Mouse (Mus musculus): Measurements from ENCODE around the gene Phf5a. TPM values are rescaled to one million over a fixed set of nuclear protein-coding genes. Genes with fewer than 3 reads are reported as not detected.

Gene Phf5a
- polyA plus RNA-seq, 1 experiment from 2014 or later: 123 TPM

GRCm38 (mm10) chr15:81839634-81840033, 32.1 kb downstream of the Phf5a start:
- Histone ChIP-seq H3K9ac (no peak overlapping the region), H3K9me3 (no peaks in the 10 kb centered on the region), H3K36me3 (no peaks in the 10 kb centered on the region), H3K27me3 (peaks cover 30% of the 10 kb centered on the region; the same call in 1 of the 2 replicates), H3K4me1 (replicated peaks) (peaks cover 20% of the 10 kb centered on the region), H3K4me3 (no peak overlapping the region), H3K4me2 (no peak overlapping the region), H3K27ac (no peak overlapping the region)
- peak; percentile 72; the same call in 1 of the 2 replicates for ATAC-seq (ENCODE audit: low FRiP score)
- WGBS: 74% methylated on average over 5 of the region's 5 CpGs

GRCm38 (mm10) chr15:81838554-81839235, 33.0 kb downstream of the Phf5a start:
- peaks cover 26% of the 10 kb centered on the region for H3K4me1 ChIP-seq (replicated peaks)
- no peak for ATAC-seq (ENCODE audit: low FRiP score)
- H3K27ac ChIP-seq: no peak overlapping the region

GRCm38 (mm10) chr15:81836966-81837920, 34.5 kb downstream of the Phf5a start:
- WGBS: 67% methylated on average over 7 of the region's 7 CpGs
- Histone ChIP-seq H3K27me3 (peaks cover 35% of the 10 kb centered on the region; the same call in 1 of the 2 replicates), H3K27ac (no peak overlapping the region), H3K4me2 (no peak overlapping the region), H3K4me3 (no peak overlapping the region), H3K36me3 (no peaks in the 10 kb centered on the region), H3K4me1 (replicated peaks) (peaks cover 26% of the 10 kb centered on the region), H3K9ac (no peak overlapping the region), H3K9me3 (no peaks in the 10 kb centered on the region)
- no peak for ATAC-seq (ENCODE audit: low FRiP score)

More at GRCm38 (mm10) chr15:81838554-81839235, 33.0 kb downstream of the Phf5a start:
- H3K4me2 ChIP-seq: no peak overlapping the region
- H3K27me3 ChIP-seq: peaks cover 35% of the 10 kb centered on the region; the same call in 1 of the 2 replicates
- H3K9ac ChIP-seq: no peak overlapping the region
- H3K9me3 ChIP-seq: no peaks in the 10 kb centered on the region
- H3K36me3 ChIP-seq: no peaks in the 10 kb centered on the region
- H3K4me3 ChIP-seq: no peak overlapping the region
- WGBS: 72% methylated on average over 14 of the region's 14 CpGs

GRCm38 (mm10) chr15:81836124-81836821, 35.4 kb downstream of the Phf5a start:
- H3K4me2 ChIP-seq: peak overlapping the region; percentile 46
- peak overlapping the region; percentile 60 for H3K9ac ChIP-seq
- ATAC-seq (ENCODE audit: low FRiP score): peak; percentile 64
- H3K27ac ChIP-seq: no peak overlapping the region
- 2% methylated on average over 33 of the region's 33 CpGs for WGBS
- peaks cover 35% of the 10 kb centered on the region; the same call in 1 of the 2 replicates for H3K27me3 ChIP-seq
- peaks cover 30% of the 10 kb centered on the region for H3K4me1 ChIP-seq (replicated peaks)
- H3K4me3 ChIP-seq: peak overlapping the region; percentile 23
- H3K36me3 ChIP-seq: no peaks in the 10 kb centered on the region
- H3K9me3 ChIP-seq: no peaks in the 10 kb centered on the region

- 68% methylated on average over 10 of the region's 10 CpGs for WGBS
- Histone ChIP-seq H3K27ac (no peak overlapping the region), H3K4me3 (no peak overlapping the region), H3K36me3 (no peaks in the 10 kb centered on the region), H3K9me3 (no peaks in the 10 kb centered on the region), H3K9ac (no peak overlapping the region), H3K4me1 (replicated peaks) (peaks cover 34% of the 10 kb centered on the region), H3K27me3 (peaks cover 35% of the 10 kb centered on the region; the same call in 1 of the 2 replicates), H3K4me2 (no peak overlapping the region)
- no peak for ATAC-seq (ENCODE audit: low FRiP score)
Measured at GRCm38 (mm10) chr15:81835007-81835880, 36.5 kb downstream of the Phf5a start.

GRCm38 (mm10) chr15:81834171-81834841, 37.4 kb downstream of the Phf5a start:
- no peak overlapping the region for H3K4me2 ChIP-seq
- no peaks in the 10 kb centered on the region for H3K9me3 ChIP-seq
- peaks cover 28% of the 10 kb centered on the region for H3K4me1 ChIP-seq (replicated peaks)
- no peak overlapping the region for H3K27ac ChIP-seq
- no peak overlapping the region for H3K9ac ChIP-seq
- H3K4me3 ChIP-seq: no peak overlapping the region
- no peaks in the 10 kb centered on the region for H3K36me3 ChIP-seq
- H3K27me3 ChIP-seq: peaks cover 31% of the 10 kb centered on the region; the same call in 1 of the 2 replicates
- 53% methylated on average over 3 of the region's 3 CpGs for WGBS
- no peak for ATAC-seq (ENCODE audit: low FRiP score)

- peaks cover 26% of the 10 kb centered on the region for H3K4me1 ChIP-seq (replicated peaks)
- no peak overlapping the region for H3K27ac ChIP-seq
- H3K4me3 ChIP-seq: no peak overlapping the region
- H3K9me3 ChIP-seq: no peaks in the 10 kb centered on the region
- H3K4me2 ChIP-seq: no peak overlapping the region
- H3K36me3 ChIP-seq: no peaks in the 10 kb centered on the region
- H3K9ac ChIP-seq: no peak overlapping the region
- no peak for ATAC-seq (ENCODE audit: low FRiP score)
- 84% methylated on average over 4 of the region's 4 CpGs for WGBS
- H3K27me3 ChIP-seq: peaks cover 31% of the 10 kb centered on the region; the same call in 1 of the 2 replicates
Measured at GRCm38 (mm10) chr15:81833481-81833880, 38.2 kb downstream of the Phf5a start.

- no peak overlapping the region for H3K4me2 ChIP-seq
- H3K27me3 ChIP-seq: peaks cover 27% of the 10 kb centered on the region; the same call in 1 of the 2 replicates
- 97% methylated on average over 3 of the region's 3 CpGs for WGBS
- H3K36me3 ChIP-seq: peaks cover 5% of the 10 kb centered on the region
- 0 out of 2 replicates have a peak overlapping the region, but pooled peaks have one; percentile 64 for H3K27ac ChIP-seq
- H3K9me3 ChIP-seq: no peaks in the 10 kb centered on the region
- H3K4me3 ChIP-seq: no peak overlapping the region
- ATAC-seq (ENCODE audit: low FRiP score): no peak
- H3K4me1 ChIP-seq (replicated peaks): peaks cover 26% of the 10 kb centered on the region
- H3K9ac ChIP-seq: no peak overlapping the region
Measured at GRCm38 (mm10) chr15:81832219-81832618, 39.5 kb downstream of the Phf5a start.

GRCm38 (mm10) chr15:81831136-81831825, 40.4 kb downstream of the Phf5a start:
- WGBS: 20% methylated on average over 24 of the region's 24 CpGs
- peak overlapping the region; percentile 64; the same call in 1 of the 2 replicates for H3K27ac ChIP-seq
- H3K36me3 ChIP-seq: peaks cover 14% of the 10 kb centered on the region
- no peak overlapping the region for H3K4me3 ChIP-seq
- ATAC-seq (ENCODE audit: low FRiP score): peak; percentile 80
- peaks cover 18% of the 10 kb centered on the region; the same call in 1 of the 2 replicates for H3K27me3 ChIP-seq
- H3K4me1 ChIP-seq (replicated peaks): peaks cover 19% of the 10 kb centered on the region
- peak overlapping the region; percentile 23; the same call in 1 of the 2 replicates for H3K4me2 ChIP-seq
- 0 out of 2 replicates have a peak overlapping the region, but pooled peaks have one; percentile 51 for H3K9ac ChIP-seq
- H3K9me3 ChIP-seq: no peaks in the 10 kb centered on the region

GRCm38 (mm10) chr15:81830530-81830929, 41.2 kb downstream of the Phf5a start:
- no peak for ATAC-seq (ENCODE audit: low FRiP score)
- WGBS: 99% methylated on average over 4 of the region's 4 CpGs
- no peak overlapping the region for H3K4me2 ChIP-seq
- peaks cover 15% of the 10 kb centered on the region for H3K4me1 ChIP-seq (replicated peaks)
- peaks cover 22% of the 10 kb centered on the region for H3K36me3 ChIP-seq
- H3K9ac ChIP-seq: no peak overlapping the region
- H3K27me3 ChIP-seq: 0 out of 2 replicates have a peak, but pooled peaks cover 12% of the 10 kb centered on the region
- H3K9me3 ChIP-seq: no peaks in the 10 kb centered on the region
- no peak overlapping the region for H3K4me3 ChIP-seq
- no peak overlapping the region for H3K27ac ChIP-seq

All from hindbrain, embryonic 13.5 days (tissue).